Mouse (Mus musculus) midbrain, embryonic 13.5 days (tissue): ENCODE results near the gene Gm9803. TPM values are rescaled to one million over a fixed set of nuclear protein-coding genes. Genes with fewer than 3 reads are reported as not detected.
"Not testable (repeated sequence)": the region's sequence is repeated elsewhere in the genome, so short reads cannot be mapped to it uniquely, and the experiment has no call there.

Experiments
- ATAC-seq: fragments of 200-750 bp; cut with Nextera tagmentation; 2 replicates; pipeline ENCODE4 v1.8.0; 2017; ENCODE audit warnings: mild to moderate bottlenecking, moderate TSS enrichment, moderate library complexity
- H3K27ac ChIP-seq: fragments of 300-500 bp; sonication (generic); 2 replicates; pipeline ENCODE4 v1.5.1; 2015; ENCODE audit warnings: inconsistent platforms, mild to moderate bottlenecking, moderate library complexity
- H3K27me3 ChIP-seq: fragments of 300-500 bp; sonication (generic); 2 replicates; pipeline ENCODE4 v1.6.1; 2015; ENCODE audit warnings: mild to moderate bottlenecking, inconsistent platforms
- H3K36me3 ChIP-seq: fragments of 300-500 bp; sonication (generic); 2 replicates; pipeline ENCODE4 v1.6.1; 2015; ENCODE audit warnings: mild to moderate bottlenecking, inconsistent platforms
- H3K4me1 ChIP-seq: fragments of 300-500 bp; sonication (generic); replicated peaks from 2 replicates; pipeline ENCODE4 v1.6.1; 2015; ENCODE audit warnings: inconsistent platforms
- H3K4me2 ChIP-seq: fragments of 300-500 bp; sonication (generic); replicated peaks from 2 replicates; pipeline ENCODE4 v1.6.1; 2015; ENCODE audit warnings: moderate library complexity, mild to moderate bottlenecking, inconsistent platforms
- H3K4me3 ChIP-seq: fragments of 300-500 bp; sonication (generic); replicated peaks from 2 replicates; pipeline ENCODE4 v1.5.1; 2015; ENCODE audit warnings: mild to moderate bottlenecking, inconsistent platforms
- H3K9ac ChIP-seq: fragments of 300-500 bp; sonication (generic); replicated peaks from 2 replicates; pipeline ENCODE4 v1.6.1; 2015; ENCODE audit warnings: mild to moderate bottlenecking, inconsistent platforms
- H3K9me3 ChIP-seq: fragments of 300-500 bp; sonication (generic); 2 replicates; pipeline ENCODE4 v1.6.1; 2016; ENCODE audit warnings: mild to moderate bottlenecking, inconsistent platforms
- WGBS: fragments of 180-500 bp; shearing (Covaris S2); methylation state at CpG from one replicate; pipeline ENCODE4 v1.1.7; 2015; 5-methylcytosine and 5-hydroxymethylcytosine counted together
- polyA plus RNA-seq: library from polyadenylated mRNA; unstranded; fragments of >200 nt; fragmentation: Nextera tagmentation; extraction: Ambion mirVana; gene quantifications from 2 replicates; pipeline ENCODE4 v1.2.1, GENCODE M21; 2015

Gene Gm9803
- 29.1 and 30.9 TPM in 2 replicates for polyA plus RNA-seq

- H3K4me3 ChIP-seq, H3K27ac ChIP-seq, ATAC-seq, H3K9me3 ChIP-seq, H3K9ac ChIP-seq, H3K4me2 ChIP-seq, H3K27me3 ChIP-seq: not testable (repeated sequence)
- H3K36me3 ChIP-seq = peaks cover 17% of the 10 kb centered on the region
- WGBS = 97% methylated on average over 10 of the region's 10 CpGs
- peaks cover 23% of the 10 kb centered on the region for H3K4me1 ChIP-seq
Measured at GRCm38 (mm10) chr10:43523931-43524330, at the start of gene Gm9803. Gm9803 (plus strand) TSS chr10:43524084.

- H3K36me3 ChIP-seq = no peaks in the 10 kb centered on the region
- 57% methylated on average over 4 of the region's 4 CpGs for WGBS
Measured at GRCm38 (mm10) chr10:43475376-43475775, 48.5 kb upstream of the Gm9803 start.

GRCm38 (mm10) chr10:43477459-43477858 is 46.4 kb upstream of the Gm9803 start:
- Histone ChIP-seq H3K36me3 (no peaks in the 10 kb centered on the region), H3K27ac (peak overlapping the region; percentile 98), H3K4me1 (peaks cover 40% of the 10 kb centered on the region), H3K9ac (peak overlapping the region; percentile 92; the same call in 1 of the 2 replicates), H3K9me3 (no peaks in the 10 kb centered on the region), H3K4me3 (peak overlapping the region; percentile 80), H3K27me3 (no peaks in the 10 kb centered on the region), H3K4me2 (peak overlapping the region; percentile 89)
- ATAC-seq = no peak
- 3% methylated on average over 9 of the region's 9 CpGs for WGBS

More at GRCm38 (mm10) chr10:43475376-43475775, 48.5 kb upstream of the Gm9803 start:
- H3K4me1 ChIP-seq = peaks cover 19% of the 10 kb centered on the region
- no peaks in the 10 kb centered on the region for H3K9me3 ChIP-seq
- no peak overlapping the region for H3K4me3 ChIP-seq
- H3K27ac ChIP-seq = no peak overlapping the region
- no peaks in the 10 kb centered on the region for H3K27me3 ChIP-seq
- ATAC-seq = no peak
- H3K9ac ChIP-seq = no peak overlapping the region
- no peak overlapping the region for H3K4me2 ChIP-seq

- H3K4me1 ChIP-seq = peaks cover 44% of the 10 kb centered on the region
Measured at GRCm38 (mm10) chr10:43477865-43478681, 45.8 kb upstream of the Gm9803 start.

GRCm38 (mm10) chr10:43478751-43479435 is 45.0 kb upstream of the Gm9803 start, which contains the start of gene Bend3:
Bend3 (plus strand) TSS chr10:43478831.
- Histone ChIP-seq H3K27ac (peak within 1 kb of the TSS; percentile 98), H3K4me2 (peak within 1 kb of the TSS; percentile 89), H3K9ac (peak within 1 kb of the TSS; percentile 92), H3K36me3 (no peaks in the 10 kb centered on the region), H3K9me3 (no peaks in the 10 kb centered on the region), H3K27me3 (no peaks in the 10 kb centered on the region), H3K4me1 (peaks cover 51% of the 10 kb centered on the region), H3K4me3 (peak within 1 kb of the TSS; percentile 80)
- under 1% methylated on average over 59 of the region's 101 CpGs for WGBS
- ATAC-seq = peak; percentile 73

More at GRCm38 (mm10) chr10:43477865-43478681, 45.8 kb upstream of the Gm9803 start:
- no peaks in the 10 kb centered on the region for H3K9me3 ChIP-seq
- H3K27ac ChIP-seq = peak overlapping the region; percentile 98
- under 1% methylated on average over 42 of the region's 42 CpGs for WGBS
- H3K4me2 ChIP-seq = peak overlapping the region; percentile 89
- no peaks in the 10 kb centered on the region for H3K36me3 ChIP-seq
- peak; percentile 40 for ATAC-seq
- peak overlapping the region; percentile 80 for H3K4me3 ChIP-seq
- peak overlapping the region; percentile 92 for H3K9ac ChIP-seq
- no peaks in the 10 kb centered on the region for H3K27me3 ChIP-seq

- peak; percentile 85 for ATAC-seq
- Histone ChIP-seq H3K4me3 (peak overlapping the region; percentile 80), H3K4me2 (peak overlapping the region; percentile 89), H3K9ac (peak overlapping the region; percentile 92), H3K27ac (peak overlapping the region; percentile 98), H3K36me3 (no peaks in the 10 kb centered on the region), H3K27me3 (no peaks in the 10 kb centered on the region), H3K9me3 (no peaks in the 10 kb centered on the region), H3K4me1 (peaks cover 51% of the 10 kb centered on the region)
- under 1% methylated on average over 76 of the region's 103 CpGs for WGBS
Measured at GRCm38 (mm10) chr10:43479436-43480157, 44.3 kb upstream of the Gm9803 start.

- Histone ChIP-seq H3K9ac (peak overlapping the region; percentile 92), H3K36me3 (no peaks in the 10 kb centered on the region), H3K4me1 (peaks cover 51% of the 10 kb centered on the region), H3K27ac (peak overlapping the region; percentile 98; the same call in 1 of the 2 replicates), H3K4me2 (peak overlapping the region; percentile 89), H3K27me3 (no peaks in the 10 kb centered on the region), H3K4me3 (peak overlapping the region; percentile 80), H3K9me3 (no peaks in the 10 kb centered on the region)
- 3% methylated on average over 13 of the region's 13 CpGs for WGBS
- ATAC-seq = no peak
Measured at GRCm38 (mm10) chr10:43480227-43480849, 43.5 kb upstream of the Gm9803 start.

GRCm38 (mm10) chr10:43481179-43481578 is 42.7 kb upstream of the Gm9803 start:
- Histone ChIP-seq H3K27me3 (no peaks in the 10 kb centered on the region), H3K27ac (no peak overlapping the region), H3K4me2 (no peak overlapping the region), H3K4me3 (no peak overlapping the region), H3K9ac (no peak overlapping the region), H3K9me3 (no peaks in the 10 kb centered on the region), H3K36me3 (no peaks in the 10 kb centered on the region), H3K4me1 (peaks cover 51% of the 10 kb centered on the region)
- 43% methylated on average over 4 of the region's 4 CpGs for WGBS
- ATAC-seq = no peak

- Histone ChIP-seq H3K4me3 (no peak overlapping the region), H3K4me2 (no peak overlapping the region), H3K4me1 (peaks cover 47% of the 10 kb centered on the region), H3K27me3 (no peaks in the 10 kb centered on the region), H3K9me3 (no peaks in the 10 kb centered on the region), H3K9ac (no peak overlapping the region), H3K27ac (no peak overlapping the region), H3K36me3 (0 out of 2 replicates have a peak, but pooled peaks cover 2% of the 10 kb centered on the region)
- no peak for ATAC-seq
- WGBS = 85% methylated on average over 5 of the region's 5 CpGs
Measured at GRCm38 (mm10) chr10:43482021-43482420, 41.9 kb upstream of the Gm9803 start.

DNA sequence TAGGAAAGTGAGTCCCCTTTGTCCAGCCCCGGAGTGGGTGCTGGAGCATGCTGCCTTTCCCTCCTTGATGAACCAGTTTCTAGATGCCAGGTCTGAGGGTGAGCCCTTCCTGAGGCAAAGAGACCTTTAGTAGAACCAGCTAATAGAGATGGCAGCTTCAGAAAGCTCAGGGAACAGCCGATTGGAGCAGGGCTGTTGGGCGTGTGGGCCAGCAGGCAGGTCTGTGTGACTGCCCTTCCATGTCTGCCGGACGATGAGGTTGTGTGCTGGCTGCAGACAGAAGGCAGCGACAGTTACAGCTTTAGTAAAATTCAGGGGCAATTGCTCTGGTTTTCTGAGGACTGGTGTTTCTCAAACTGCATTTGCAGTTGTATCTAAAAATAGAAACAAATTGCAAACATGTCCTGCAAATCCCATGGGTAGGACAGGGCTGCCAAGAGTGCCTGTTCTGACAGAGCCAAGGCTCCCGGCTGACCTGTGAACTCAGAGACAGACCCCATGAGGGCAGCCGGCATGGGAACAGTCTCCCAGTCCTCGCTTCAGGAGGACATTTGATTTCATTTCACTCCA is 40.4 kb upstream of the Gm9803 start:
- 53% methylated on average over 9 of the region's 9 CpGs for WGBS
- no peak overlapping the region; the same call in 1 of the 2 replicates for H3K4me2 ChIP-seq
- no peak overlapping the region for H3K4me3 ChIP-seq
- no peaks in the 10 kb centered on the region for H3K9me3 ChIP-seq
- no peak for ATAC-seq
- H3K36me3 ChIP-seq = 0 out of 2 replicates have a peak, but pooled peaks cover 2% of the 10 kb centered on the region
- peak overlapping the region; percentile 16; the same call in 1 of the 2 replicates for H3K9ac ChIP-seq
- H3K27me3 ChIP-seq = no peaks in the 10 kb centered on the region
- peaks cover 38% of the 10 kb centered on the region for H3K4me1 ChIP-seq
- peak overlapping the region; percentile 51; the same call in 1 of the 2 replicates for H3K27ac ChIP-seq

- 90% methylated on average over 6 of the region's 6 CpGs for WGBS
- Histone ChIP-seq H3K9ac (no peak overlapping the region), H3K9me3 (no peaks in the 10 kb centered on the region), H3K27me3 (no peaks in the 10 kb centered on the region), H3K27ac (no peak overlapping the region), H3K4me2 (no peak overlapping the region), H3K4me1 (peaks cover 35% of the 10 kb centered on the region), H3K36me3 (0 out of 2 replicates have a peak, but pooled peaks cover 2% of the 10 kb centered on the region), H3K4me3 (no peak overlapping the region)
- ATAC-seq = no peak
Measured at GRCm38 (mm10) chr10:43485751-43486268, 38.1 kb upstream of the Gm9803 start.
